Mouse (Mus musculus): Measurements from ENCODE around the gene Rorb. TPM values are rescaled to one million over a fixed set of nuclear protein-coding genes. Genes with fewer than 3 reads are reported as not detected.

The Rorb gene
- polyA plus RNA-seq, 1 experiment from 2014 or later: 2.8 TPM

- H3K4me3 ChIP-seq: no peak overlapping the region
- H3K36me3 ChIP-seq: no peaks in the 10 kb centered on the region
- H3K4me2 ChIP-seq (replicated peaks): no peak overlapping the region
- H3K4me1 ChIP-seq: no peaks in the 10 kb centered on the region
- H3K9me3 ChIP-seq: no peaks in the 10 kb centered on the region
- ATAC-seq (ENCODE audit: low FRiP score, low read depth): no peak
- H3K27me3 ChIP-seq (replicated peaks): no peaks in the 10 kb centered on the region
- no peak overlapping the region for H3K27ac ChIP-seq
- H3K9ac ChIP-seq: no peak overlapping the region
- WGBS: 94% methylated on average over 6 of the region's 6 CpGs
These were observed 13.8 kb downstream of the Rorb start for GRCm38 (mm10) chr19:19097149-19097548.

- Histone ChIP-seq H3K27me3 (replicated peaks) (no peaks in the 10 kb centered on the region), H3K4me1 (no peaks in the 10 kb centered on the region), H3K9me3 (no peaks in the 10 kb centered on the region), H3K9ac (no peak overlapping the region), H3K4me3 (no peak overlapping the region), H3K4me2 (replicated peaks) (no peak overlapping the region), H3K36me3 (no peaks in the 10 kb centered on the region), H3K27ac (no peak overlapping the region)
- no peak for ATAC-seq (ENCODE audit: low FRiP score, low read depth)
- 86% methylated on average over 7 of the region's 7 CpGs for WGBS
These were observed 21.6 kb downstream of the Rorb start for GRCm38 (mm10) chr19:19089427-19089826.

GRCm38 (mm10) chr19:19077880-19078279 is 33.1 kb downstream of the Rorb start:
- Histone ChIP-seq H3K27me3 (replicated peaks) (no peaks in the 10 kb centered on the region), H3K4me3 (no peak overlapping the region), H3K36me3 (no peaks in the 10 kb centered on the region), H3K9ac (no peak overlapping the region), H3K27ac (no peak overlapping the region), H3K4me2 (replicated peaks) (no peak overlapping the region), H3K9me3 (no peaks in the 10 kb centered on the region), H3K4me1 (no peaks in the 10 kb centered on the region)
- WGBS: 69% methylated on average over 8 of the region's 8 CpGs
- no peak for ATAC-seq (ENCODE audit: low FRiP score, low read depth)

GRCm38 (mm10) chr19:19074756-19075155 is 36.2 kb downstream of the Rorb start:
- no peak overlapping the region for H3K4me3 ChIP-seq
- no peak overlapping the region for H3K4me2 ChIP-seq (replicated peaks)
- WGBS: 77% methylated on average over 6 of the region's 6 CpGs
- H3K36me3 ChIP-seq: no peaks in the 10 kb centered on the region
- no peak overlapping the region for H3K27ac ChIP-seq
- H3K9me3 ChIP-seq: no peaks in the 10 kb centered on the region
- no peaks in the 10 kb centered on the region for H3K27me3 ChIP-seq (replicated peaks)
- H3K4me1 ChIP-seq: no peaks in the 10 kb centered on the region
- no peak overlapping the region for H3K9ac ChIP-seq
- ATAC-seq (ENCODE audit: low FRiP score, low read depth): no peak

- no peaks in the 10 kb centered on the region for H3K27me3 ChIP-seq (replicated peaks)
- no peak overlapping the region for H3K27ac ChIP-seq
- peaks cover 17% of the 10 kb centered on the region; the same call in 1 of the 2 replicates for H3K4me1 ChIP-seq
- H3K36me3 ChIP-seq: no peaks in the 10 kb centered on the region
- H3K4me2 ChIP-seq (replicated peaks): peak overlapping the region; percentile 45
- no peak overlapping the region for H3K9ac ChIP-seq
- H3K4me3 ChIP-seq: no peak overlapping the region
- WGBS: 15% methylated on average over 10 of the region's 10 CpGs
- peak; percentile 91 for ATAC-seq (ENCODE audit: low FRiP score, low read depth)
- H3K9me3 ChIP-seq: no peaks in the 10 kb centered on the region
These were observed 52.1 kb downstream of the Rorb start for GRCm38 (mm10) chr19:19058710-19059398.

- WGBS: 28% methylated on average over 8 of the region's 8 CpGs
- Histone ChIP-seq H3K4me2 (replicated peaks) (peak overlapping the region; percentile 45), H3K27ac (no peak overlapping the region)
These were observed 52.8 kb downstream of the Rorb start for GRCm38 (mm10) chr19:19058201-19058600.

GRCm38 (mm10) chr19:19043138-19043537 is 67.9 kb downstream of the Rorb start:
- Histone ChIP-seq H3K27me3 (replicated peaks) (no peaks in the 10 kb centered on the region), H3K9ac (no peak overlapping the region), H3K4me3 (no peak overlapping the region), H3K27ac (no peak overlapping the region), H3K4me1 (no peaks in the 10 kb centered on the region; the same call in 1 of the 2 replicates), H3K9me3 (no peaks in the 10 kb centered on the region), H3K4me2 (replicated peaks) (no peak overlapping the region), H3K36me3 (no peaks in the 10 kb centered on the region)
- no peak for ATAC-seq (ENCODE audit: low FRiP score, low read depth)
- 45% methylated on average over 2 of the region's 2 CpGs for WGBS

More at GRCm38 (mm10) chr19:19058201-19058600, 52.8 kb downstream of the Rorb start:
- Histone ChIP-seq H3K9ac (no peak overlapping the region), H3K4me1 (peaks cover 17% of the 10 kb centered on the region; the same call in 1 of the 2 replicates), H3K27me3 (replicated peaks) (no peaks in the 10 kb centered on the region), H3K36me3 (no peaks in the 10 kb centered on the region), H3K4me3 (no peak overlapping the region), H3K9me3 (no peaks in the 10 kb centered on the region)
- ATAC-seq (ENCODE audit: low FRiP score, low read depth): peak; percentile 54

- 44% methylated on average over 2 of the region's 2 CpGs for WGBS
- H3K4me3 ChIP-seq: no peak overlapping the region
- no peaks in the 10 kb centered on the region for H3K36me3 ChIP-seq
These were observed 70.2 kb downstream of the Rorb start for GRCm38 (mm10) chr19:19040800-19041199.

GRCm38 (mm10) chr19:19034482-19035315 is 76.3 kb downstream of the Rorb start:
- Histone ChIP-seq H3K36me3 (no peaks in the 10 kb centered on the region), H3K4me2 (replicated peaks) (no peak overlapping the region), H3K27me3 (replicated peaks) (no peaks in the 10 kb centered on the region), H3K4me1 (no peaks in the 10 kb centered on the region), H3K4me3 (no peak overlapping the region), H3K9ac (no peak overlapping the region), H3K9me3 (no peaks in the 10 kb centered on the region), H3K27ac (no peak overlapping the region)
- WGBS: 85% methylated on average over 5 of the region's 5 CpGs
- no peak for ATAC-seq (ENCODE audit: low FRiP score, low read depth)

More at GRCm38 (mm10) chr19:19040800-19041199, 70.2 kb downstream of the Rorb start:
- Histone ChIP-seq H3K27me3 (replicated peaks) (no peaks in the 10 kb centered on the region), H3K4me2 (replicated peaks) (no peak overlapping the region), H3K9me3 (no peaks in the 10 kb centered on the region), H3K4me1 (no peaks in the 10 kb centered on the region; the same call in 1 of the 2 replicates), H3K27ac (no peak overlapping the region), H3K9ac (no peak overlapping the region)
- no peak for ATAC-seq (ENCODE audit: low FRiP score, low read depth)

- ATAC-seq (ENCODE audit: low FRiP score, low read depth): no peak
- Histone ChIP-seq H3K9me3 (no peaks in the 10 kb centered on the region), H3K4me3 (no peak overlapping the region), H3K27me3 (replicated peaks) (no peaks in the 10 kb centered on the region), H3K36me3 (no peaks in the 10 kb centered on the region), H3K9ac (no peak overlapping the region), H3K27ac (no peak overlapping the region), H3K4me2 (replicated peaks) (no peak overlapping the region), H3K4me1 (no peaks in the 10 kb centered on the region)
- WGBS: 79% methylated on average over 3 of the region's 3 CpGs
These were observed 77.0 kb downstream of the Rorb start for GRCm38 (mm10) chr19:19033974-19034373.

GRCm38 (mm10) chr19:19005144-19005543 is 105.9 kb downstream of the Rorb start:
- WGBS: 46% methylated on average over 6 of the region's 6 CpGs
- Histone ChIP-seq H3K27me3 (replicated peaks) (no peaks in the 10 kb centered on the region), H3K9me3 (no peaks in the 10 kb centered on the region), H3K27ac (no peak overlapping the region), H3K9ac (no peak overlapping the region), H3K4me1 (peaks cover 15% of the 10 kb centered on the region), H3K36me3 (no peaks in the 10 kb centered on the region), H3K4me3 (no peak overlapping the region), H3K4me2 (replicated peaks) (no peak overlapping the region)
- ATAC-seq (ENCODE audit: low FRiP score, low read depth): peak; percentile 79

- H3K36me3 ChIP-seq: no peaks in the 10 kb centered on the region
- ATAC-seq (ENCODE audit: low FRiP score, low read depth): peak; percentile 89
- no peaks in the 10 kb centered on the region for H3K27me3 ChIP-seq (replicated peaks)
- peaks cover 15% of the 10 kb centered on the region for H3K4me1 ChIP-seq
- no peak overlapping the region for H3K4me2 ChIP-seq (replicated peaks)
- H3K27ac ChIP-seq: no peak overlapping the region
- H3K4me3 ChIP-seq: no peak overlapping the region
- H3K9ac ChIP-seq: no peak overlapping the region
- 21% methylated on average over 9 of the region's 11 CpGs for WGBS
- H3K9me3 ChIP-seq: no peaks in the 10 kb centered on the region
These were observed 106.9 kb downstream of the Rorb start for GRCm38 (mm10) chr19:19004023-19004656.
